Mouse (Mus musculus) intestine, postnatal 0 days (tissue): ENCODE measurements around the gene Fam8a1. TPM values are rescaled to one million over a fixed set of nuclear protein-coding genes. Genes with fewer than 3 reads are reported as not detected.

ENCODE experiments used
- ATAC-seq: fragments of 200-750 bp; cut with Nextera tagmentation; 2 replicates; pipeline ENCODE4 v1.8.0; 2017; ENCODE audit warnings: mild to moderate bottlenecking, moderate TSS enrichment, moderate library complexity
- H3K27ac ChIP-seq: fragments of 300-500 bp; sonication (generic); 2 replicates; pipeline ENCODE4 v1.5.1; 2014; ENCODE audit warnings: mild to moderate bottlenecking, low read depth, low read length, moderate library complexity
- H3K27me3 ChIP-seq: fragments of 300-500 bp; sonication (generic); replicated peaks from 2 replicates; pipeline ENCODE4 v1.6.1; 2014; ENCODE audit warnings: low read length, mixed read lengths; ENCODE audit not compliant: control insufficient read depth, insufficient read depth
- H3K36me3 ChIP-seq: fragments of 300-500 bp; sonication (generic); 2 replicates; pipeline ENCODE4 v1.6.1; 2014; ENCODE audit warnings: mild to moderate bottlenecking, moderate library complexity; ENCODE audit not compliant: control insufficient read depth, insufficient read depth
- H3K4me1 ChIP-seq: fragments of 300-500 bp; sonication (generic); replicated peaks from 2 replicates; pipeline ENCODE4 v1.6.1; 2014; ENCODE audit warnings: antibody characterized with exemption, low read length, mixed read lengths; ENCODE audit not compliant: control insufficient read depth, insufficient read depth
- H3K4me2 ChIP-seq: fragments of 300-500 bp; sonication (generic); replicated peaks from 2 replicates; pipeline ENCODE4 v1.6.1; 2014; ENCODE audit warnings: low read depth, mild to moderate bottlenecking, moderate library complexity
- H3K4me3 ChIP-seq: fragments of 300-500 bp; sonication (generic); 2 replicates; pipeline ENCODE4 v1.5.1; 2014; ENCODE audit warnings: low read depth, low read length
- H3K9ac ChIP-seq: fragments of 300-500 bp; sonication (generic); 2 replicates; pipeline ENCODE4 v1.6.1; 2014; ENCODE audit warnings: mild to moderate bottlenecking, low read depth, low read length
- H3K9me3 ChIP-seq: fragments of 300-500 bp; sonication (generic); 2 replicates; pipeline ENCODE4 v1.6.1; 2016; ENCODE audit warnings: mixed run types; ENCODE audit not compliant: control insufficient read depth
- CTCF ChIP-seq: sonication (generic); IDR thresholded peaks from 2 replicates; pipeline ENCODE4 v1.5.1; 2016; ENCODE audit warnings: low read depth, mild to moderate bottlenecking, control low read depth, antibody characterized with exemption, moderate library complexity
- WGBS: fragments of 180-500 bp; shearing (Covaris S2); extraction: QIAGEN DNeasy Blood & Tissue Kit; methylation state at CpG from one replicate; pipeline ENCODE4 v1.1.7; 2014; 5-methylcytosine and 5-hydroxymethylcytosine counted together
- polyA plus RNA-seq: library from polyadenylated mRNA; unstranded; fragments of >200 nt; fragmentation: Nextera tagmentation; extraction: Ambion mirVana; gene quantifications from 2 replicates; pipeline ENCODE4 v1.2.1, GENCODE M21; 2015

Fam8a1 gene
- polyA plus RNA-seq, 1 experiment from 2014 or later: 14.9 TPM

DNA sequence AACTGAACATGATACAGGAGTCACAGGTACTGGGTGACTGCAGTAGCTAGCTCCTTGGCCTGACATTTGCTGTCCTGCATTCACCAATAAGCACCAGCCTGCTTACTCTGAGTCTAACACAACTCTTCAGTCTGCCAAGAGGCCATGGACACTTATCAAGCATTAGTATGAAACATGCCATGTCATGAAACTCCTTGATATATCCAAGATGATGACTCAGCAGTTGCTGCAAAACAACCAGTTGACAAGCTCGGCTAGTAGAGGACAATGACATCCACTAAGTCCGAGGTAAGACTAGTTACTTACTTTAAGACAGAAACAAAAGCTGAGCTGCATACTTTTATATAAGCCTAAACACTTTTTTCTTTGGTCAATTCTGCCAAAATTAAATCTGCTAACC lies 55.9 kb downstream of the Fam8a1 start:
- Histone ChIP-seq H3K4me3 (no peak overlapping the region), H3K4me2 (peak overlapping the region; percentile 85; the same call in 1 of the 2 replicates)
- TF ChIP-seq CTCF: no peak

DNA sequence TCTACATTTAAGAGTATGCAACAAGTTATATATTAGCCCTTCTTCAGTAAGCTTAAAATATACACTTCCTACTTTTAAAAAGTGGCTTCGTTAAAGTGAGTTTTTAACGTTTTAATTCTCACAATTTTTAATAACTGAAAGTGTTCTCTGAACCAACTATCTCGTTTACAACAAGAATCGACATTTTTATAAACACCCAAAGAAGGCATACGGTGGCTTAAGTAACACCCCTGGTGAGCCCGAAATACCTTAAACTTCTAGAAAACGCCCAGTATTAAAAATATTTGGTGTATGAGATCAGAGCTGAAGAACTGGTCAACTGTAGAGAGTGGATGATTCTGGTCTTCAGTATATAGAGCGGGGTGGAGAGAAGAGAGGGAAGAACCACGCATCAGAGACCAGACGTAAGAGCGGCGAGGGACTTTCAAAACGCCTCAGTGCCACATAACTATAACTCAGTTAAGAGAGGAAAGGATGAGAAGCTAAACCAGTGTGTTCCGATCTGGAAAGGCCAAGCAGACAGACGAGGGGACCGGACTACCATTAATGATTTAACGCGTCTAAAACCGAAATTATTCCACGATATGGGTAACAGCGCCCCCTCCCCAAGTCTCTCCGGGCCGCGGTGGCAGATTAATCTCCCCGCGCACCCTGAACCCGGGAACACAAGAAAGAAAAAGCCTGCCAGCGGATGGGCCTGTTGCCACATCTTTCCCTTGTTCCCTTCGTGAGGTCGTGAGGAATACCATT lies 57.1 kb downstream of the Fam8a1 start:
- TF ChIP-seq CTCF: no peak; the same call in 1 of the 2 replicates
- Histone ChIP-seq H3K36me3 (no peaks in the 10 kb centered on the region), H3K4me3 (peak overlapping the region; percentile 96), H3K4me1 (no peaks in the 10 kb centered on the region), H3K9ac (peak overlapping the region; percentile 78), H3K27me3 (no peaks in the 10 kb centered on the region), H3K4me2 (peak overlapping the region; percentile 85), H3K9me3 (no peaks in the 10 kb centered on the region), H3K27ac (peak overlapping the region; percentile 94; the same call in 1 of the 2 replicates)
- no peak for ATAC-seq
- WGBS: under 1% methylated on average over 30 of the region's 30 CpGs

More for the DNA sequence above, 55.9 kb downstream of the Fam8a1 start:
- no peak overlapping the region for H3K27ac ChIP-seq
- WGBS: 15% methylated on average over 2 of the region's 2 CpGs
- no peaks in the 10 kb centered on the region for H3K27me3 ChIP-seq
- no peaks in the 10 kb centered on the region for H3K36me3 ChIP-seq
- H3K4me1 ChIP-seq: no peaks in the 10 kb centered on the region
- no peak overlapping the region for H3K9ac ChIP-seq
- H3K9me3 ChIP-seq: no peaks in the 10 kb centered on the region
- ATAC-seq: no peak

DNA sequence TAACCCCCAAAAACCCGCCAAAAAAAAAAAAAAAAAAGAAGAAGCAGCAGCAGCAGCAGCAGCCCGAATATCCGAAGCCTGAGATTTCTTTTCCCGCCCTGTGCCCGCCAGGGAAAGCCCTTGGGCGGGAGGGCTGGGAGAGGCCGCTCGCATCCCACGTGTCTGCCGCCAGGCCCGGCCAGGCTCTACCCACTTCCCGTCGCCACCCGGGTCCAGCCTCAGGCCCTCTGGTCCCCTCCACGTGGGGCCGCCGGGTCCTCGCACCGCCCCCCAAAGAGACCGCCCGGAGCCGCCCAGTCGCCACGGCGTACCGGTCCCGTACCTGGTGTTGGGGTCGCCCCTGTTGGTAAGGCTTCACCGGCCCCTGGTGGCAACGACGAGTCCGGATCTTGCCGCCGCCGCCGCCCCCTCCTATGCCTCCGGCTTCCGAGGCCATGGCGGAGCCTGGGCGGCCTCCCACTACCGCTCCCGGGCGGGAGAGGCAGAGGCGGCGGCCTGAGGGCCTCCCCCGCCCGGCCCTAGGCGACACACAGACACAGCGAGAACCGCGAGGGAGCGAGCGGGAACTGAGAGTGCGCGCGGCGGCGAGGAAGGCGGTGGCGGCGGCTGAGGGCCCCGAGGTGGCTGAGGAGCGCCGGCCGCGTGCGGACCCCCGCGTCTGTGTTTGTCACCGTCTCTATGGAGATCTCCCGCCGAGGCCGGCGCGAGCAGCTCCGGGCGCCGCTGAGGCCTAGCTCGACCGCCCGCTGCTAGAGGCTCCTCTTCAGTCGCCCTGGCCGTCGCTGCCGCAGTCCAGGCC lies 57.9 kb downstream of the Fam8a1 start:
- Histone ChIP-seq H3K4me2 (peak overlapping the region; percentile 85), H3K9me3 (no peaks in the 10 kb centered on the region), H3K27me3 (no peaks in the 10 kb centered on the region), H3K4me3 (peak overlapping the region; percentile 96), H3K9ac (peak overlapping the region; percentile 78), H3K27ac (peak overlapping the region; percentile 94), H3K4me1 (no peaks in the 10 kb centered on the region), H3K36me3 (no peaks in the 10 kb centered on the region)
- WGBS: under 1% methylated on average over 81 of the region's 85 CpGs
- ATAC-seq: peak; percentile 80
- TF ChIP-seq CTCF: peak; percentile 14; the same call in 1 of the 2 replicates

Other genes starting within 250 kb of the Fam8a1 start
- 6.3 and 7.0 TPM in 2 replicates for gene Cap2, start 167.7 kb upstream of the Fam8a1 start, polyA plus RNA-seq
- gene Nup153, start 58.4 kb downstream of the Fam8a1 start, polyA plus RNA-seq: 6.5 and 8.3 TPM in 2 replicates